Mouse (Mus musculus) C2C12 (cell line): ENCODE measurements around the gene Mrps18c. TPM values are rescaled to one million over a fixed set of nuclear protein-coding genes. Genes with fewer than 3 reads are reported as not detected.

Source experiments
- H3K27me3 ChIP-seq: one replicate; pipeline ENCODE4 v1.6.1; 2011; ENCODE audit not compliant: control insufficient read depth, insufficient read depth, insufficient read length
- H3K36me3 ChIP-seq: one replicate; pipeline ENCODE4 v1.6.1; 2011; ENCODE audit not compliant: control insufficient read depth, insufficient read depth
- H3K4me3 ChIP-seq: one replicate; pipeline ENCODE4 v1.5.1; 2011; ENCODE audit warnings: mild to moderate bottlenecking, control low read depth; ENCODE audit not compliant: poor library complexity, insufficient read depth, severe bottlenecking
- H3K79me2 ChIP-seq: one replicate; pipeline ENCODE4 v1.6.1; 2011; ENCODE audit not compliant: control insufficient read depth, insufficient read depth
- H3K79me3 ChIP-seq: one replicate; pipeline ENCODE4 v1.6.1; 2011; ENCODE audit warnings: low read depth, control low read depth
- H3ac ChIP-seq: one replicate; pipeline ENCODE3; 2011; ENCODE audit warnings: low read depth; ENCODE audit not compliant: control insufficient read depth, insufficient read length
- CEBPB ChIP-seq: IDR thresholded peaks from one replicate; pipeline ENCODE4 v1.6.1; 2011; ENCODE audit warnings: low read depth, mild to moderate bottlenecking, control low read depth, moderate library complexity
- CTCF ChIP-seq: IDR thresholded peaks from one replicate; pipeline ENCODE4 v1.5.1; 2011; ENCODE audit not compliant: control insufficient read depth, insufficient read depth, insufficient read length
- FOSL1 ChIP-seq: IDR thresholded peaks from one replicate; pipeline ENCODE4 v1.8.0; 2011; ENCODE audit warnings: mild to moderate bottlenecking, low read length; ENCODE audit not compliant: poor library complexity, insufficient read depth, severe bottlenecking
- MAX ChIP-seq: IDR thresholded peaks from one replicate; pipeline ENCODE4 v1.6.1; 2011; ENCODE audit warnings: mild to moderate bottlenecking, control low read depth
- MYOD1 ChIP-seq: IDR thresholded peaks from one replicate; pipeline ENCODE4 v1.6.1; 2011; ENCODE audit warnings: low read depth; ENCODE audit not compliant: control insufficient read depth, insufficient read length
- MYOG ChIP-seq: IDR thresholded peaks from one replicate; pipeline ENCODE4 v1.6.1; 2011; ENCODE audit not compliant: control insufficient read depth, insufficient read length; ENCODE audit errors: extremely low read depth
- USF1 ChIP-seq: IDR thresholded peaks from one replicate; pipeline ENCODE4 v1.6.1; 2011; ENCODE audit warnings: low read depth, mild to moderate bottlenecking, control low read depth, moderate library complexity
- polyA plus RNA-seq: library from polyadenylated mRNA; unstranded; fragments of >200 nt; fragmentation: generic; extraction: Trizol; gene quantifications from one replicate; pipeline ENCODE4 v1.2.1, GENCODE M21; 2012; ENCODE audit warnings: missing spikeins

Mrps18c gene
- polyA plus RNA-seq, 1 experiment, result 80.6 TPM

- Histone ChIP-seq H3K4me3 (no peak overlapping the region), H3ac (no peak overlapping the region), H3K79me3 (no peaks in the 10 kb centered on the region), H3K27me3 (no peaks in the 10 kb centered on the region), H3K79me2 (no peaks in the 10 kb centered on the region), H3K36me3 (peaks cover 8% of the 10 kb centered on the region)
- no peak for TF ChIP-seq CEBPB
Observed at GRCm38 (mm10) chr5:100760049-100760663, 38.3 kb upstream of the Mrps18c start.

GRCm38 (mm10) chr5:100761736-100762135 lies 36.7 kb upstream of the Mrps18c start:
- Histone ChIP-seq H3K27me3 (no peaks in the 10 kb centered on the region), H3K79me3 (no peaks in the 10 kb centered on the region), H3K36me3 (peaks cover 16% of the 10 kb centered on the region), H3ac (no peak overlapping the region), H3K4me3 (no peak overlapping the region), H3K79me2 (no peaks in the 10 kb centered on the region)
- TF ChIP-seq MYOD1 (no peak), USF1 (no peak), CTCF (no peak), MYOG (no peak), CEBPB (no peak), FOSL1 (no peak), MAX (no peak)

- no peak for TF ChIP-seq CEBPB
- no peak for TF ChIP-seq MAX
- no peak for TF ChIP-seq USF1
- TF ChIP-seq MYOG, result no peak
- no peak for TF ChIP-seq MYOD1
- no peak for TF ChIP-seq FOSL1
- TF ChIP-seq CTCF, result no peak
- H3K36me3 ChIP-seq, result peaks cover 30% of the 10 kb centered on the region
- H3ac ChIP-seq, result no peak overlapping the region
- H3K27me3 ChIP-seq, result no peaks in the 10 kb centered on the region
- H3K79me2 ChIP-seq, result no peaks in the 10 kb centered on the region
- no peak overlapping the region for H3K4me3 ChIP-seq
- no peaks in the 10 kb centered on the region for H3K79me3 ChIP-seq
Observed at GRCm38 (mm10) chr5:100766026-100766425, 32.4 kb upstream of the Mrps18c start.

GRCm38 (mm10) chr5:100771575-100771974 lies 26.9 kb upstream of the Mrps18c start:
- H3K79me3 ChIP-seq, result no peaks in the 10 kb centered on the region
- H3K36me3 ChIP-seq, result peaks cover 50% of the 10 kb centered on the region
- TF ChIP-seq CTCF, result no peak
- no peak for TF ChIP-seq FOSL1
- TF ChIP-seq MYOG, result no peak
- TF ChIP-seq CEBPB, result no peak
- no peak for TF ChIP-seq USF1
- H3K4me3 ChIP-seq, result no peak overlapping the region
- no peak overlapping the region for H3ac ChIP-seq
- H3K27me3 ChIP-seq, result no peaks in the 10 kb centered on the region
- H3K79me2 ChIP-seq, result no peaks in the 10 kb centered on the region

- H3K4me3 ChIP-seq, result no peak overlapping the region
- H3K79me3 ChIP-seq, result no peaks in the 10 kb centered on the region
- H3K36me3 ChIP-seq, result peaks cover 63% of the 10 kb centered on the region
- no peak for TF ChIP-seq FOSL1
- no peak for TF ChIP-seq CTCF
- TF ChIP-seq CEBPB, result no peak
- no peak for TF ChIP-seq USF1
- TF ChIP-seq MYOG, result no peak
- TF ChIP-seq MYOD1, result no peak
- no peak for TF ChIP-seq MAX
- H3K27me3 ChIP-seq, result no peaks in the 10 kb centered on the region
- H3ac ChIP-seq, result no peak overlapping the region
- no peaks in the 10 kb centered on the region for H3K79me2 ChIP-seq
Observed at GRCm38 (mm10) chr5:100775778-100776404, 22.5 kb upstream of the Mrps18c start.

GRCm38 (mm10) chr5:100776900-100777299 lies 21.5 kb upstream of the Mrps18c start:
- Histone ChIP-seq H3K36me3 (peaks cover 58% of the 10 kb centered on the region), H3K4me3 (no peak overlapping the region), H3K79me2 (no peaks in the 10 kb centered on the region), H3K27me3 (no peaks in the 10 kb centered on the region), H3K79me3 (no peaks in the 10 kb centered on the region), H3ac (no peak overlapping the region)
- TF ChIP-seq MAX (no peak), MYOG (no peak), FOSL1 (no peak), USF1 (no peak), MYOD1 (no peak), CTCF (no peak), CEBPB (no peak)
